Mouse (Mus musculus) ZHBTc4 (cell line): ENCODE results near the gene Rhoj.
"Not testable (repeated sequence)": the region's sequence is repeated elsewhere in the genome, so short reads cannot be mapped to it uniquely, and the experiment has no call there.

Source experiments
- DNase-seq: peaks from one replicate; pipeline ENCODE4 v3.0.0-alpha.2; 2011; ENCODE audit warnings: low read depth, low spot score

Gene Rhoj

GRCm38 (mm10) chr12:75349537-75349936, 41.4 kb downstream of the Rhoj start:
- DNase-seq, result not testable (repeated sequence)

GRCm38 (mm10) chr12:75350750-75351149, 42.6 kb downstream of the Rhoj start:
- DNase-seq, result peak; percentile 55

- no peak for DNase-seq
Measured at GRCm38 (mm10) chr12:75351846-75352245, 43.7 kb downstream of the Rhoj start.

- DNase-seq, result no peak
Measured at GRCm38 (mm10) chr12:75352410-75352809, 44.3 kb downstream of the Rhoj start.

GRCm38 (mm10) chr12:75354354-75354753, 46.2 kb downstream of the Rhoj start:
- DNase-seq, result peak; percentile 21

GRCm38 (mm10) chr12:75357781-75358180, 49.7 kb downstream of the Rhoj start:
- DNase-seq, result no peak

GRCm38 (mm10) chr12:75358714-75359113, 50.6 kb downstream of the Rhoj start:
- no peak for DNase-seq

GRCm38 (mm10) chr12:75359500-75359899, 51.4 kb downstream of the Rhoj start:
- DNase-seq, result no peak

GRCm38 (mm10) chr12:75359921-75360482, 51.9 kb downstream of the Rhoj start:
- no peak for DNase-seq

GRCm38 (mm10) chr12:75362456-75362855, 54.3 kb downstream of the Rhoj start:
- no peak for DNase-seq

GRCm38 (mm10) chr12:75364416-75364815, 56.3 kb downstream of the Rhoj start:
- no peak for DNase-seq

- DNase-seq, result no peak
Measured at GRCm38 (mm10) chr12:75365621-75366124, 57.6 kb downstream of the Rhoj start.

GRCm38 (mm10) chr12:75367371-75367770, 59.2 kb downstream of the Rhoj start:
- DNase-seq, result no peak

GRCm38 (mm10) chr12:75368527-75368926, 60.4 kb downstream of the Rhoj start:
- DNase-seq, result no peak

GRCm38 (mm10) chr12:75369418-75369851, 61.3 kb downstream of the Rhoj start:
- DNase-seq, result no peak

- no peak for DNase-seq
Measured at GRCm38 (mm10) chr12:75374437-75374836, 66.3 kb downstream of the Rhoj start.

GRCm38 (mm10) chr12:75375060-75375459, 66.9 kb downstream of the Rhoj start:
- no peak for DNase-seq

GRCm38 (mm10) chr12:75376126-75376525, 68.0 kb downstream of the Rhoj start:
- no peak for DNase-seq

- DNase-seq, result no peak
Measured at GRCm38 (mm10) chr12:75386731-75387130, 78.6 kb downstream of the Rhoj start.

GRCm38 (mm10) chr12:75387156-75387555, 79.0 kb downstream of the Rhoj start:
- DNase-seq, result no peak

GRCm38 (mm10) chr12:75387846-75388245, 79.7 kb downstream of the Rhoj start:
- peak; percentile 15 for DNase-seq

GRCm38 (mm10) chr12:75388521-75388920, 80.4 kb downstream of the Rhoj start:
- no peak for DNase-seq

- peak; percentile 57 for DNase-seq
Measured at GRCm38 (mm10) chr12:75389308-75390135, 81.4 kb downstream of the Rhoj start.
